Mouse (Mus musculus) embryonic stem cell, embryonic (primary cell): ENCODE measurements at regions not wholly inside any gene's neighbourhood (a gene's known extent, or its start where the extent isn't known, plus 50 kb on each side); places are given as distances from the start of the nearest gene placed in this dataset.

Experiments used
- CTCF ChIA-PET, 4 experiments: fragments of 300-600 bp in 2 of 4; fragments of 350-600 bp in 2 of 4; sonication (Branson Sonifier 250); formaldehyde crosslinking; loops; one replicate each; lab custom pipeline; 2022; ENCODE audit warnings: inconsistent platforms in 2 of 4; lab: Charles Lee
- POLR2A ChIA-PET, 4 experiments: fragments of 300-600 bp in 2 of 4; fragments of 350-600 bp in 2 of 4; sonication (Branson Sonifier 250); formaldehyde crosslinking; loops; one replicate each; lab custom pipeline; 2022; ENCODE audit warnings: antibody characterized with exemption in 4 of 4, inconsistent platforms in 1 of 4; lab: Charles Lee

GRCm38 (mm10) chr8:36304809-36305208 is 539.2 kb downstream of the Gm19410 start:
- ChIA-PET CTCF (no interaction called here), POLR2A (interaction anchor here in 1 of 4 experiments (1.2 kb wide), 1 partner anchor 14 kb away, joined by 4 read pairs; no protein-coding TSS in a partner anchor)

GRCm38 (mm10) chr8:36306336-36306735 is 540.7 kb downstream of the Gm19410 start:
- POLR2A ChIA-PET, result interaction anchor here in 1 of 4 experiments (1.4 kb wide), 1 partner anchor 40 kb away, joined by 3 read pairs; no protein-coding TSS in a partner anchor
- CTCF ChIA-PET, result no interaction called here

GRCm38 (mm10) chr8:36307496-36307895 is 541.9 kb downstream of the Gm19410 start:
- ChIA-PET CTCF (no interaction called here), POLR2A (no interaction called here)

- CTCF ChIA-PET, result no interaction called here
These were observed 542.5 kb downstream of the Gm19410 start for GRCm38 (mm10) chr8:36308056-36308455.

GRCm38 (mm10) chr8:36309326-36309725 is 543.7 kb downstream of the Gm19410 start:
- ChIA-PET POLR2A (interaction anchor here in 1 of 4 experiments (1.1 kb wide), 1 partner anchor 32 kb away, joined by 7 read pairs; no protein-coding TSS in a partner anchor), CTCF (no interaction called here)

More at GRCm38 (mm10) chr8:36308056-36308455, 542.5 kb downstream of the Gm19410 start:
- POLR2A ChIA-PET, result no interaction called here

GRCm38 (mm10) chr8:36309952-36310351 is 544.4 kb downstream of the Gm19410 start:
- ChIA-PET POLR2A (interaction anchor here in 1 of 4 experiments (0.6 to 1.1 kb wide), 3 partner anchors 17 to 66 kb away, joined by 3 to 7 read pairs (median 3); no protein-coding TSS in a partner anchor), CTCF (no interaction called here)

GRCm38 (mm10) chr8:36311734-36312133 is 546.1 kb downstream of the Gm19410 start:
- POLR2A ChIA-PET, result no interaction called here
- CTCF ChIA-PET, result interaction anchor here in 1 of 4 experiments (1.0 kb wide), 1 partner anchor 39 kb away, joined by 3 read pairs; no protein-coding TSS in a partner anchor

GRCm38 (mm10) chr8:36312963-36313362 is 547.4 kb downstream of the Gm19410 start:
- ChIA-PET CTCF (no interaction called here), POLR2A (no interaction called here)

GRCm38 (mm10) chr8:36318396-36318795 is 552.8 kb downstream of the Gm19410 start:
- CTCF ChIA-PET, result interaction anchor here in 1 of 4 experiments (0.7 kb wide), 1 partner anchor 119 kb away, joined by 3 read pairs; no protein-coding TSS in a partner anchor
- POLR2A ChIA-PET, result no interaction called here

GRCm38 (mm10) chr8:36318884-36319283 is 553.3 kb downstream of the Gm19410 start:
- CTCF ChIA-PET, result interaction anchor here in 2 of 4 experiments (0.6 to 0.7 kb wide), 3 partner anchors 71 to 119 kb away, joined by 3 to 5 read pairs (median 4); no protein-coding TSS in a partner anchor
- POLR2A ChIA-PET, result no interaction called here

- POLR2A ChIA-PET, result no interaction called here
These were observed 553.8 kb downstream of the Gm19410 start for GRCm38 (mm10) chr8:36319314-36319959.

GRCm38 (mm10) chr8:36322125-36322524 is 556.5 kb downstream of the Gm19410 start:
- ChIA-PET POLR2A (no interaction called here), CTCF (no interaction called here)

More at GRCm38 (mm10) chr8:36319314-36319959, 553.8 kb downstream of the Gm19410 start:
- CTCF ChIA-PET, result interaction anchor here in 2 of 4 experiments (0.6 to 0.7 kb wide), 3 partner anchors 71 to 118 kb away, joined by 3 to 5 read pairs (median 4); no protein-coding TSS in a partner anchor

- ChIA-PET POLR2A (no interaction called here), CTCF (no interaction called here)
These were observed 557.0 kb downstream of the Gm19410 start for GRCm38 (mm10) chr8:36322578-36322977.

- ChIA-PET POLR2A (no interaction called here), CTCF (no interaction called here)
These were observed 573.0 kb downstream of the Gm19410 start for GRCm38 (mm10) chr8:36338628-36339027.

- ChIA-PET POLR2A (no interaction called here), CTCF (no interaction called here)
These were observed 573.9 kb downstream of the Gm19410 start for GRCm38 (mm10) chr8:36339449-36339848.

- ChIA-PET CTCF (interaction anchor here in 1 of 4 experiments (1.0 kb wide), 1 partner anchor 139 kb away, joined by 3 read pairs; no protein-coding TSS in a partner anchor), POLR2A (no interaction called here)
These were observed 574.9 kb downstream of the Gm19410 start for GRCm38 (mm10) chr8:36340454-36340853.

- POLR2A ChIA-PET, result interaction anchor here in 2 of 4 experiments (0.6 kb wide), 2 partner anchors 11 to 41 kb away, joined by 3 to 4 read pairs; no protein-coding TSS in a partner anchor
- CTCF ChIA-PET, result interaction anchor here in 2 of 4 experiments (0.6 to 1.2 kb wide), 2 partner anchors 85 to 731 kb away, joined by 3 to 4 read pairs; no protein-coding TSS in a partner anchor
These were observed 576.4 kb downstream of the Gm19410 start for GRCm38 (mm10) chr8:36341965-36342364.

GRCm38 (mm10) chr8:36342650-36343049 is 577.1 kb downstream of the Gm19410 start:
- CTCF ChIA-PET, result interaction anchor here in 1 of 4 experiments (1.2 kb wide), 1 partner anchor 84 kb away, joined by 3 read pairs; no protein-coding TSS in a partner anchor
- POLR2A ChIA-PET, result no interaction called here

- ChIA-PET POLR2A (interaction anchor here in 1 of 4 experiments (1.2 kb wide), 1 partner anchor 99 kb away, joined by 3 read pairs; no protein-coding TSS in a partner anchor), CTCF (interaction anchor here (0.6 to 2.9 kb wide), 11 partner anchors 145 to 176 kb away, joined by 3 to 12 read pairs (median 5); no protein-coding TSS in a partner anchor)
These were observed 581.2 kb downstream of the Gm19410 start for GRCm38 (mm10) chr8:36346682-36347324.
